Mouse (Mus musculus): ENCODE measurements around the gene Dll4.

- TF ChIP-seq TAL1 (IDR thresholded peaks at IDR 0.05; ENCODE audit: low read length), result no peak
- TF ChIP-seq GATA1 (IDR thresholded peaks at IDR 0.05; ENCODE audit: low read length), result no peak
Observed at GRCm38 (mm10) chr2:119288270-119288882, 37.2 kb upstream of the Dll4 start, which contains the start of gene Vps18.
